Mouse (Mus musculus): ENCODE measurements around the gene Tmem14c.

The Tmem14c gene

GRCm38 (mm10) chr13:41008271-41008670 lies 7.8 kb upstream of the Tmem14c start:
- DNase-seq (ENCODE audit: low read depth, low spot score) = no peak

GRCm38 (mm10) chr13:41008946-41009345 lies 7.1 kb upstream of the Tmem14c start:
- peak; percentile 42 for DNase-seq (ENCODE audit: low read depth, low spot score)

GRCm38 (mm10) chr13:41016797-41017405 lies 809 bp downstream of the Tmem14c start:
- peak; percentile 5 for DNase-seq (ENCODE audit: low read depth, low spot score)

GRCm38 (mm10) chr13:41017832-41018231 lies 1.7 kb downstream of the Tmem14c start:
- no peak for DNase-seq (ENCODE audit: low read depth, low spot score)

- no peak for DNase-seq (ENCODE audit: low read depth, low spot score)
These were observed 2.1 kb downstream of the Tmem14c start for GRCm38 (mm10) chr13:41018236-41018635.

- DNase-seq (ENCODE audit: low read depth, low spot score) = no peak
These were observed 2.9 kb downstream of the Tmem14c start for GRCm38 (mm10) chr13:41018756-41019591.

- DNase-seq (ENCODE audit: low read depth, low spot score) = no peak
These were observed 4.4 kb downstream of the Tmem14c start for GRCm38 (mm10) chr13:41020494-41020893.

- no peak for DNase-seq (ENCODE audit: low read depth, low spot score)
These were observed 5.5 kb downstream of the Tmem14c start for GRCm38 (mm10) chr13:41021607-41022006.

- DNase-seq (ENCODE audit: low read depth, low spot score) = no peak
These were observed 6.0 kb downstream of the Tmem14c start for GRCm38 (mm10) chr13:41022099-41022498.

GRCm38 (mm10) chr13:41030098-41030497 lies 14.0 kb downstream of the Tmem14c start:
- no peak for DNase-seq (ENCODE audit: low read depth, low spot score)

GRCm38 (mm10) chr13:41042511-41042910 lies 26.4 kb downstream of the Tmem14c start:
- DNase-seq (ENCODE audit: low read depth, low spot score) = no peak

- no peak for DNase-seq (ENCODE audit: low read depth, low spot score)
These were observed 29.8 kb downstream of the Tmem14c start for GRCm38 (mm10) chr13:41045901-41046300.

- peak; percentile 12 for DNase-seq (ENCODE audit: low read depth, low spot score)
These were observed 31.2 kb downstream of the Tmem14c start for GRCm38 (mm10) chr13:41047280-41047679.

- DNase-seq (ENCODE audit: low read depth, low spot score) = no peak
These were observed 35.9 kb downstream of the Tmem14c start for GRCm38 (mm10) chr13:41051965-41052364.

GRCm38 (mm10) chr13:41067618-41068017 lies 51.5 kb downstream of the Tmem14c start:
- no peak for DNase-seq (ENCODE audit: low read depth, low spot score)

- DNase-seq (ENCODE audit: low read depth, low spot score) = no peak
These were observed 55.5 kb downstream of the Tmem14c start for GRCm38 (mm10) chr13:41071617-41072016.
